Mouse (Mus musculus) kidney, adult 2 months (tissue): ENCODE data around the gene Srpk2.

Experiments
- CTCF ChIP-seq: fragments of 200-500 bp; conservative IDR thresholded peaks from 2 replicates; pipeline ENCODE4 v1.5.1; 2011; ENCODE audit warnings: low read depth, mild to moderate bottlenecking, control low read depth, low read length, moderate library complexity, mixed read lengths; ENCODE audit not compliant: insufficient read depth, insufficient read length
- POLR2A ChIP-seq: fragments of 200-500 bp; IDR thresholded peaks from one replicate; pipeline ENCODE4 v1.6.1; 2011; ENCODE audit warnings: low read depth, low read length, control low read depth

GRCm38 (mm10) chr5:23513468-23513867 lies 170.9 kb downstream of the Srpk2 start:
- TF ChIP-seq CTCF (no peak), POLR2A (no peak)
